Mouse (Mus musculus) inflammation-experienced regulatory T-cells, adult 6 months (primary cell): Measurements from ENCODE around the gene Bpnt1. TPM values are rescaled to one million over a fixed set of nuclear protein-coding genes. Genes with fewer than 3 reads are reported as not detected.

ENCODE experiments used
- ATAC-seq: one replicate; pipeline ENCODE4 v1.8.0; 2017
- polyA plus RNA-seq, 3 experiments: library from polyadenylated mRNA; unstranded; fragments of 100-300 nt; shearing (Covaris generic); gene quantifications; one replicate each; pipeline ENCODE4 v1.2.1; 2017

Gene Bpnt1
- polyA plus RNA-seq, 3 experiments from 2014 or later: 10.8 to 20.3 (median 12.2) TPM

DNA sequence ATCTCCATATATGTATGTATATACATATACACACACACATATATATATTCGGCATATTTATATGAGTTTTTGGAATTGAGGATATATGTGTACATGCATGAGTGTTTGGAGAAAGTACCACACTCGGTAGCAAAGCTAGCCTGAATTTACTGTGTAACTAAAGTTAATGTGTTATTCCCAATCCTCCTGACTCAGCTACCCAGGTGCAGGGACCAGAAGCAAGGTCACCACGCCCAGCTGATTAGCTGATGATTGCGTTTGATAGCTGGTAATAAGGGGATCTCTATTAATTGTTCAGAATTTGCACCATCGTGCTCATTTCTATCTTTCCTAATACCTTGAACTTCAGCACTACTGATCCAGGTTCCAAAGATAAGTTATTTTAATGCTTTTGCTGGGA, 1.7 kb downstream of the Bpnt1 start:
- no peak for ATAC-seq

DNA sequence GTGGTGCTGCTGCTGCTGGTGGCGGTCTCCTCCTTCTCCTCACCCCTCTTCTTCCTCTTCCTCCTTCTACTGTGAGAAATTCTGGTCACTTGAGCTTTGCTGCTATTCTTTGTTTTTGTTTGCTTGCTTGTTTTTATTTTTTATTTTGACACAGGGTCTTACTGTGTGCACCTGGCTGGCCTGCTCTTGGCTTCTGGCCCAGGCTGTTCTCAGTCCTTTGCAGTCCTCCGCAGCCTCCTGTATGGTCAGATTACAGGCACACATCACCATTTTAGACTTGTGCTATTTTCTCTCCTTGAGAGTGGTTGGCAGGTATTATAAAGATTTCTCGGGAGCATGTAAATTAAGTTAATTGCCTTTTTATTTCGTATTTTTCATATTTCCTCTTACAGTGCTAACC, 2.2 kb downstream of the Bpnt1 start:
- no peak for ATAC-seq

DNA sequence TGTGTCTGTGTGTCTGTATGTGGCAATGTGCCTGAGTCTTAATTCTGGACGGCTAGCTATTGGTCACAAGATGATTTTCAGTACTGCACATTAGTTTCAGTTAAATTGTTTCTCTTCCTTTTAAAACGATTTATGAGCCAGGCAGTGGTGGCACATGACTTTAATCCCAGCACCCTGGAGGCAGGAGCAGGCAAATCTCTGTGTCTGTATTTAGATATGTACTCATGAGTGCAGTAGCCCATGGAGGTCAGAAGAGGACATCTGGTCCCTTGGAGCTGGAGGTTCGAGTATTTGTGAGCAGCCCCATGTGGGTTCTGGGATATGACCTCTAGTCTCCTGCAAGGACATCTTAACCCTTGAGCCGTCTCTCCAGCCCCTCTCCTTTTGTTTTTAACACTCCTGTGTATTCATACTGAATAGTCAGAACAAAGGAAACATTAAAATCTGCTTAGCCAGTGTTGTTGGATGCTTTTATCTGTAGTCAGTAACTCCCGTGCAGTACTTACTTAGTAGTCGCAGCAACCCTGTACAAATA, 3.3 kb downstream of the Bpnt1 start:
- no peak for ATAC-seq

DNA sequence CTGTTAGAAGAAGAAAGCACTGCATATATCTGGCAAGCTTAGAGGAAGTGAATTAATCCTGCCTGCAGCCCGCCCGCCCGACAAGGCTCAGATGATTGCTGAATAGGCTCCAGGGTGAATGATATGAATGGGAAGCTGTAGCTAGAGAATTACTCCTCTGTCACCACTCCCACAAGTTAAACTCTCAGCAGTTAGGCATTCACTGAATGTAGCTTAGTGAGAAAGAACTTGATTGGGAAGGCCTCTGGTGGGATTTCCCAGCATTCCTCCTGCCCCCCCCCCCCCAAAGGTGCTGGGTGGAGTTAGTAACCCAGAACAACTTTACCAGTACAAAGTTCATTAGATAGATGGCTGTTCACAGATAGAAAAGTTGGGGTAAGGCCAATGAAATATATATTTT, 4.6 kb downstream of the Bpnt1 start:
- no peak for ATAC-seq

DNA sequence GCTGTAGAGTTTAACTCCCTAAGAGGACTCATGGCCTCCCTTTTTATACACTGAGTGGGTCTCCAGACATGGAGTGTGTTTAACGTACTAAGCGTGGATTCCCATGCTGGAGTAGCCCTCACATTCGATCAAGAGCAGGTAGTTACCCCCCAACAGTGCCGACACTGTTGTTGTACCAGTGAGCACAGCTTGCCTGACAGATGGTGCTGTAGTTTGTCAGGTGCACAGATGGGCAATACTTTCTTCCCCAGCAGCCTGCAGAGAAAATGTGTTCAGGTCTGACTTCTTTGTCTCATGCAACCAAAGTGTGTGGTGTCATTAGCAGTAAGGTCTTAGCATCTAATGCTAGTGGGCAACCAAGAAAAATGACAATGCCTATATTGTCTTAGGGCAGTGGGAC, 10.5 kb downstream of the Bpnt1 start:
- ATAC-seq: no peak

DNA sequence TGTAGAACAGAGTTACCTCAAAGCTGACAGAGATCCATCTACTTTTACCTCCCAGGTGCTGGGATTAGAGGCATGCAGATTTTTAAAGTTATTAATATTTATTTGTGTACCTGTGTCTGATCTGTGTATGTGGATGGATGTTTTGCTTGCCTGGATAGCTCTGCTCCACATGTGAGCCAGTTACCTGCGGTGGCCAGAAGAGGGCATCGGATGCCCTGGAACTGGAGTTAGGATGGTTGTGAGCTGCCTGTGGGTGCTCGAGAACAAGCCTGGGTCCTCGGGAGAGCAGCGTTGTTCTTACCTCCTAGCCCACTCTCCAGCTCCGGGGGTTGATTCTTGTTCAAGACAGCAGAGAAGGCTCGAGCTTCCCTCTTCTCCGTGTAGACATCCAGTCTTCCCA, 11.5 kb downstream of the Bpnt1 start:
- no peak for ATAC-seq

DNA sequence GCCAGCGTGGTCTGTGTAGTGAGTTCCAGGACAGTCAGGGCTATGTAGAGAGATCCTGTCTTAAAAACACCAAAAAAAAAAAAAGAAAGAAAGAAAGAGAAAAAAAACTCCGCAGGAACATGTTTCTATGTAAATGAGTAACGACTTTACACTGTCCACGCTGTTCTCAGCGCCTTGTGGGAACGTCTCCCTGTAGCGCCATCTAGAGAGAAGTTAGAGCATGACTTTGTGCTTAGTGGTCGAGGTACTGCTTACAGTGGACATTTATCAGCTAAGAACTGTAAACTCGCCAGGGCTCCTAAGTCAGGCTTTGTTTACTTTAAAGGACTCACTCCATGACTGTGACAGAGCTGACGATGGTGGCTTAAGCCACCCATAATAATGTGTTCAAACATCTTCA, 14.2 kb downstream of the Bpnt1 start:
- no peak for ATAC-seq

DNA sequence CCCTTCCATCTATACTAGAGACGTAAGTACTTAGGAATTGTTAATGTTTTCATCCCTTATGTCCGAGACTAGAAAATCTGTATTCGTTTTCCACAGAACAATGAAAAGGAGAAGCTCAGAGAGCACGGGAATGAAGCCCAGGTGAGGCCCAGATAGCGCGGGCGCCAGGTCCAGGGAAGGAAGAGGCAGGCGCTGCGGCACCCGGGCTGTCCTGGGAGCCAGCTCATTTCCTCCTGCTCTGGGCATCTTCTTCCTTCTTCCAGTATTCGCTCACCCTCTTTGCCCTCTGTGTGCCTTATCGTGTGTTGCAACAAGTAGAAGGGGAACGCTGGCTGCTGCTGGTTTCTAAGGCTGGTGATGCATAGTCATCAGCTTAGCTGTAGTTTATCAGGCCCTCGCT, 17.8 kb downstream of the Bpnt1 start:
- ATAC-seq: no peak

DNA sequence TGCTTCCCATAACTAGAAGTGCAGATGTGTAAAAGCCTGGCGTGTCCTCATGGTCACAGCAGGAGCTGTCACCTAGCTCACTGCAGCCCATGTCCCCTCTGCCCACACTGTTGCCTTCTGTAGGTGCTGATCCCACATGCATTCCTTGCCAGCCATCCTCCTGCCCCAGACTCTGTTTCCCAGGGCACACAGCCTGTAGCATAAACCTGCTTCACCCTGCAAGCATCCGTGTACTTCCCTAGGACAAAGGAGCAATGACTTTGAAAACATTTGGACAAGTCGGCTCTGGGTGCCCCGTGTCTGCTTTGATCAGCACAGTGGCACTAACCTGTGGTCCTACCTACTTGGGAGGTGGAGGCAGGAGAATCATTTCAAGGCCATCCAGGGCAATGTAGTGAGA, 18.7 kb downstream of the Bpnt1 start:
- no peak for ATAC-seq

DNA sequence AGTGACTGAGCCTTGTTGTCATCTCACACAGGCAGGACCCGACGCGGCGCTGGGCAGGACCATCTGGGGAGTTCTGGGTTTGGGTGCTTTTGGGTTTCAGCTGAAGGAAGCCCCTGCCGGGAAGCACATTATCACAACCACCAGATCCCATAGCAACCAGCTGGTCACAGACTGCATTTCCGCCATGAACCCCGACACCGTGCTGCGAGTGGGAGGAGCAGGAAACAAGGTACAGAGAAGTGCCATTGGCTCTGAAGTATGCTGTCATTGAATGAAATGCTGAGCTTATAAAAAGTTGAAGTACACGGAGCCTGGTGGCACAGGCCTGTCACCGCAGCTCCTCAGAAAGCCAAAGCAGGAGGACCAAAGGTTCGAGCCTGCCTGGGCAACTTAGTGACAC, 20.2 kb downstream of the Bpnt1 start:
- ATAC-seq: peak; percentile 83

DNA sequence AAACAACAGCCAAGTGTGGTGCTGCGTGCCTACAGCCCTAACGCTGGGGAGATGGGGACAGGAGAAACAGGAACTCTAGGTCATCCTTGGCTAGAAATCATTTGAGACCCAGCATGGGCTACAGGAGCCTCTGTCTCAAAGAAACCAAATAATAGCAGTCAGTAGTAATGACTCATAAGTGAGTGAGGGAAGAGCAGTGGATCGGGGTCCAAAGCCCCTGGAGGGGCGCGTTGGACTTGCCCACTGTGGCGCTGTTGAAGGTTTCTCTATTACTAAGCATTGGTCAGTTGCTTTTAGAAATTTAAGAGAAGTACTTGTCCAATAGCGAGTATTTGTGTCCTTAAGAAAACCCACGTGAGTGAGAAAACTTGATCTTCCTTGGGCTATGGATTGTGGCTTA, 21.4 kb downstream of the Bpnt1 start:
- no peak for ATAC-seq

DNA sequence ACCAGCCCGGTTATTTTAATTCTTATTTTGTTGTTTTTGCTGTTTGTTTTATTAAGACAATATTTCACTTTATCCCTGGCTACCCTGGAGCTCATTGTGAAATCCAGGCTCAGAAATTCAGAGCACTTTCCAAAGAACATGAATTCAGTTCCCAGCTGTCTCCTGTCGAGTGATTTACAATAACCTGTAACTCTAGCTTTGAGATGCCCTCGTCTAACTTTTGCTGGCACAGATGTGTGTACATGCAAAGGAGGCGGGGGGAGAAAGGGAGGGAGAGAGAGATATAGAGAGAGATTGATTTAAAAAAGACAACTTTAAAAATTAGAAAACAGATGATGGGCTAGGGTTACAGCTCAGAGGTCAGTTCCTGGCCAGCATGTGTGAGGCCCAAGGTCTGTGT, 22.8 kb downstream of the Bpnt1 start:
- ATAC-seq: no peak

DNA sequence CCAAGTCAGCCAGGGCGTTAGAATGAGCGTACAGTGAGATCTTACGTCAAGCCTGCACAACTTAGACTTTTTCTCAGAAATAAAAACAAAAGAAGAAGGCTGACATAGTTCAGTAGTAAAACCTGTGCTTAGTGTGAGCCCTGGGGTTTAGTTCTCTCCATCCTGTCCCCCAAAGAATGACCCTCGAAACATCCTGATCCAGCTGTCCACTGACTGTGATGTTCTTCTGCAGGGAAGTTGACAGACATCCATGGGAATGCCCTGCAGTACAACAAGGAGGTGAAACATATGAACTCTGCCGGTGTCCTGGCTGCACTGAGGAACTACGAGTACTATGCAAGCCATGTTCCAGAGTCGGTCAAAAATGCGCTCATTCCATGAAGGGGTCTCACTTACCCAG, 24.3 kb downstream of the Bpnt1 start:
- no peak for ATAC-seq

DNA sequence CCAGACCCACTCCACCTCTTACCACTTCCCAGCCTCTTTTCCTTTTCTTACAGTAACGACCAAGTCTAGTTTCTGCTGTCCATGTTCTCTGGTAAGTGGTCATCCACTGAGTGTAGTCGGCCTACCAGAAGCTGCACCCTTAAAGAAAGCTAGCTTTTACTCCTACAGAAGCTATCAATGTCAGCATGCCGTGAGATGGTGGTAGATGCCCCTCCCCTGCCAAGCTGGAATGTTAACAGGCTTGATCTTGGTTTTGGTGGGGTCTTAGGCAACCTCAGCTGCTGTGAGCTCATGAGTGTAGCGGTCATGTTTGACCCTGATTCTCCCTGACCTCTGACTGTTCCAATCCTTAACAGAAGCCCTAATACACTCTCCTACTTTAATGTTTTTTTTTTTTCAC, 26.3 kb downstream of the Bpnt1 start:
- no peak for ATAC-seq

DNA sequence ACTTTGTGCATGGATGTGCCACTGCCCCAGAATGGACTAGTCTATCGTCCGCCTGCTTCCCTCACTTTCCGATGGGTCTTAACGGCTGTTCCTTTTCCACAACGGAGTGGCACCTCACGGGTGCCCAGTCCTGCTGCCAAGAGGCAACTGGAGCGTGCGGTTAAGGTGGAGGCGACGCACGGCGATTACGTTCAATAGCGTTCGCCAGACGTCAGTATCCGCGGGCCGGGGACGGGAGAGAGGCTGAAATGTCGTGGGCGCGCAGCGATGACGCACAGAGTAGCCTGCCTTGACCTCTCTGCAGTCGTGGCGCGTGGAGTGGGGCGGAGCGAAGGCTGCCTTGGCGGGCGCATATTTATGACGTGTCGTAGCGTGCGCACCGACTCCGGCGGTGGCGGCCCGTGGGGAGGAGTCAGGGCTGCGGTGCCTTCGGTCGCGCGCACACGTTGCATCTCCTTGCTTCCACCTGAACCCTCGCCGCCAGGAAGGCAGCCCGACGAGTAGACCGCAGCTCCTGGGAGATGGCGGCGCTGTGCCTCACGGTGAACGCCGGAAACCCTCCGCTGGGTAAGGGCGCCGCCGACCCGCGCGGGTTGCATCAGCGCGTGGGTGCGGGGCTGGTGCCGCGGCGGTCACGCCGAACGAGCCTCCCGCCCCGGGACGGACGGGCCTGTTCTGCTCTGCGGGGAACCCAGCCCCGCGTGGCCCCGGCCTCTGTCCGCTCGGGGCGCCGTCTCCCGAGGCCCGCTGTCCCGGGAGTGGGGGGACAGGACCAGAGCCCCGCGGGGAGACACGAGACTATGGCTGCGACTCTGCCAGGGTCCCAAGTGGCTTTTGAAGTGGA, 30.9 kb downstream of the Bpnt1 start, which contains the start of gene Eprs:
Gene Eprs (plus strand): TSS at position 368 of the 844 bp plus-strand sequence.
- ATAC-seq: peak; percentile 90

DNA sequence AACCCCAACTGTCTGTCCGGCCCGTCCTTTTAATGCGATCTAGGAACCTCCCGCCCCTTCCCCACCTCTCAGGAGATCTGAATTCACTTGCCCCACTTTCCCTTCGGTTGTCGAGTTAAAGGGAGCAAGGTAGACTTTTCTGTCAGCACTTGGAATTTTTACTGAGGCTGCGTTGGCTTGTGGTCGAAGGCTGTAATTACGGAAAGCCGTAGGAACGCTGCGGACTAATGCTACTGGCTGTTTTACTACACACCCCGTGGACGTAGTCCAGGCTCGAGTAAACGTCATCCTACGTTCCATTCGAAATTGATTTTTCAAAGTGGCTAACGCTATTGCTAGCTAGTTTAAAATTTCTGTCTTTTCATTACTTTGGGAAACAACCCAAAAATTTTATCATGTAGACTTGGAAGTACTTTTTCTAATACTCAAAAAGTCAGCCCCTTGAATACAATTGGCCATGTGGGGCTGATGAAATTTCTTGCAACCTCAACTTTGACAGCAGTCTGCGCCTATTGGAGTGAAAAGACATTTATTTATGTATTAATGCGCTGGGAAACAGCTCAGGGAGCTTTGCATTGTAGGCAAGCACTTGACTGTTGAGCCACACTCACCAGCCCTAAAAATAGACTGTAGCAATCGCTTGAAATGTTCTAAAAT, 31.7 kb downstream of the Bpnt1 start:
- peak; percentile 23 for ATAC-seq

DNA sequence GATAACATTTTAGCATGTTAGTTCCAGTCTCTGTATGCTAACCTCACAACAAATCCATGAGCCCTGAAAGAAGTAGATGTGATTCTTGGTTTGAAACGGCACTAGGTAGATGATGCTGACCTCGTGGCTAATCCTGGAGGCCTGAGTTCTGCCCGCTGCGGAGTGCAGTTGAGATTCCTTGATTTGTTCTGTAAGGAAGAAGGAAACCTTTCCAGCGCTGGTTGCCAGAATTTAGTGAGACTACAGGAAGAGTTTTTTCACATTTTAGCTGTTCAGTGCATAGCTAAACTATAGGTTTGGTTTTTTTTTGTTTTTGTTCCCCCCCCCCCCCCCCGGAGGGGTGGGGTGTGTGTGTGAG, 32.2 kb downstream of the Bpnt1 start:
- no peak for ATAC-seq

DNA sequence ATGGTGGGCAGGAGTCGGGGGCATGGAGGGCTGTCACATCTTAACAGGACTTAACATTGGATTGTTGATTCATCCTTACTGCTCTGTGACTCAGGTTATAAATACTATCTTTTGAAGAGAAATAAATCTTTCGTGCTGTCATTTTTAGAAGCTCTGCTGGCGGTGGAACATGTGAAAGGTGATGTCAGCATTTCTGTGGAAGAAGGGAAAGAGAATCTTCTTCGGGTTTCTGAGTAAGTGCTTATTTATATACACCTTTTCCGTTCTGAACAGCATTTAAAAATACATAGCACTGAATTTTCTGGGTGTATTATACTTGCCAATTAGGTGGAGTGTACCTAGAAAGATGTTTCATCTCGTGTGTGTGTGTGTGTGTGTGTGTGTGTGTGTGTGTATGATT, 35.4 kb downstream of the Bpnt1 start:
- no peak for ATAC-seq

DNA sequence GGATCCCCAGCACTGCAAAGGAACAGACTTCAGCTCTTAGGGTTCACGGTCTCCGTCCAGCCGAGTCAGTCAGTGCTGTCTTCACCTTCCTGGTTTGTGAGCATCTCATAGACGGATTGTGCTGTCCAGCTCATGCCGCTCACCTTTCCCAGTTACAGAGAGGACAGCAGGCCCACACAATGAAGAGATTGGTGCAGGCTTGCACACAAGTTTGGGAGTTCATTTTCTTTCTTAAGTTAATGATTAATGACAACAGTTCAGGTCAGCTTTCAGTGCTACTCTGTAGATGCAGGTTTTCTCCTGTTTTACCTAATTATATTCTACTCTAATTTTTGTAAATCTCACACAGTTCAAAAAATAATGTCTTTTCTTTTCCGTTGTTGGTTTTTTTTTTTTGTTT, 38.0 kb downstream of the Bpnt1 start:
- no peak for ATAC-seq

DNA sequence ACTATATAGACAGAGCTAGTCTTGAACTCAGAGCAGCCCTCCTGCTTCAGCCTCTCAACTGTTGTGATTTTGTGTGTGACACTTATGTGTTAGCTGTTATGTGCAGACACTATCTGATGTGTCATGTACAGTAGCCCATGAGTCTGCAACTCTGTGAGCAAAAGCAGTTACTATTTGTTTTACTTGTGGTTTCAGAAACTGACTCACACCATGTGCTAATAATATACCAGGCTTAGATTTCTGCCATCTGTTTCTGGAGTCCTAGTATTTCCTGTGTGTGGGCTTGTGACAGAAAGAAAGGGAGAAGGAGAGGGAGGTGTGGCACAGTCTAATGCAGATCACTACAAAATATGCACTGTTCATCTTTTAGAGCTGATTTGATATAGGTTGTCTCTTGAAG, 44.4 kb downstream of the Bpnt1 start:
- no peak for ATAC-seq

DNA sequence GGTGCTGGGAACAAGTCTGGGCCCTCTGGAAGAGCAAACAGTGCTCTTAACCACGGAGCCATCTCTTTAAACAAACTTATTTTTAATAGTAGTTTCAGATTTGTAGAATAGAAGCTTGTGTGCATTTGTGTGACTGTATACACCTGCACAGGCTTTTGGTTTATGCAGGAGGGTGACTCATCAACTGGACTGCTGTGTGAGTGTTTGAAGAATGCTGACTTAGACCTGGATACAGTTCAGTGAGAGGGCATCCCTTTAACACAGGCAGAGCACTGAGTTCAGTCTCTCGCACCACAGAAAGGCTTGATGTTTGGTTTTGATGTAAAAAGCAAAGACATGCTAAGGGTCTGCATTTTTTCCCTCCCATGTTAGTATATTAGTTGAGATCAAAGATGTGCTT, 45.5 kb downstream of the Bpnt1 start:
- ATAC-seq: no peak

DNA sequence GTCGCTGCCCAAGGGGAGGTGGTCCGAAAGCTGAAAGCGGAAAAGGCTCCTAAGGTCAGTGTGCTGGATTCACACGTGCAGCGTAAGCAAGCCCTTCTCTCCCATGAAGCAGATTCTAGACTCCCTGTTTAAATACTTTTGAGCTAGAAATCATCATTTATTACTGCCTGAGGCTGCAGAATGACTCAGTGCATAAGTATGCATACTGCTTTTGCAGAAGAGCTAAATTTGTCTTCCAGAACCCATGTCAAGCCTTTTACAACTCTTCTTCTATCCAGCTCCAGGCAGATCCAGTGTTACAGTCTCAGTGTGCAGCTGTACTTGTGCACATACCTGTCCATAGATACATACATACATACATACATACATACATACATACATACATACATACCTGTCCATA, 69.7 kb downstream of the Bpnt1 start:
- no peak for ATAC-seq

DNA sequence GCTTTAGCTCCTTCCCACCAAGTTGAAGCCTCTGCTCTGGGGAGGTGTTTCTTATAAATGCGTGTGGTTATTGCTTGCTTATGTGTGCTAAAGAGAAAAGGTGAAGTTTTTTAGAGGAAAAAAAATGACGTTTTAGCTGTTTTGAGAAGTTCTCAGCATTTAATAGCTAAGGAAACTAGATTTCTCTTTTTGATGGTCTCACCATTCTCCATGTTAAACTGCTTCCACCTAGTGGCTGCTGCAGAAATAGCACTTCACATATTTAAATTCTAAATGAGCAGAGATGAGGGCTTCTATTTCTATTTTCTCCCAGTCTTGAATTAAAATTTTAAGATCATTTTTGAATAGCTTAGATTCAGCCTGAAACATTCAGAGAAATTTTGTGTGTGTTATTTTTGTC, 72.1 kb downstream of the Bpnt1 start:
- ATAC-seq: peak; percentile 50

DNA sequence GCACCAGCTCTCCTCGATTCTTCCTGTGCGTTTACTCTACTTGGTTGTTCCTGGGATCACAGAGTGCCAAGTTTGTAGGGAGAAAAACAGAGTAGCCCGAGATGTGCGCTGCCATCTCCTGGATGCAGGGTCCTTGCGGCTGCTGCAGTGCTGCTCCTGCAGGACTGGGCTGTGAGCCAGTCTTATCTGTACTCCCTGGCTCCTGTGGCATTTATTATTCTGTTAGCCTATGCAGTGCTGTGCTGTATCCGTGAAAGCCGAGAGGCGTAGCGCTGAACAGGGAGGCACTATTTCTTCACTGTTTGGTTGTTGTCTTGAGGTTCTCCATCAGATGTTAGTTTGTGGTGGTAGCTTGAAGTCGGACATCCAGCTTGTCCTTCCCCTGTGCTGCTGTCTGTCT, 74.0 kb downstream of the Bpnt1 start:
- ATAC-seq: no peak
